Mouse (Mus musculus) midbrain, postnatal 0 days (tissue): ENCODE data around the gene Snx3. TPM values are rescaled to one million over a fixed set of nuclear protein-coding genes. Genes with fewer than 3 reads are reported as not detected.

ENCODE experiments used
- ATAC-seq: fragments of 200-750 bp; cut with Nextera tagmentation; 2 replicates; pipeline ENCODE4 v1.8.0; 2017; ENCODE audit warnings: moderate number of reproducible peaks, mild to moderate bottlenecking, moderate TSS enrichment, moderate library complexity; ENCODE audit not compliant: low FRiP score
- DNase-seq: peaks from one replicate; pipeline ENCODE4 v3.0.0-alpha.2; 2015; ENCODE audit warnings: low spot score
- H3K27ac ChIP-seq: fragments of 300-500 bp; sonication (generic); 2 replicates; pipeline ENCODE4 v1.5.1; 2014; ENCODE audit warnings: low read depth, mild to moderate bottlenecking, low read length, mixed read lengths
- H3K27me3 ChIP-seq: fragments of 300-500 bp; sonication (generic); 2 replicates; pipeline ENCODE4 v1.6.1; 2014; ENCODE audit warnings: low read length, control low read depth, mixed read lengths; ENCODE audit not compliant: insufficient read depth
- H3K36me3 ChIP-seq: fragments of 300-500 bp; sonication (generic); 2 replicates; pipeline ENCODE4 v1.6.1; 2014; ENCODE audit warnings: low read length, control low read depth, mixed read lengths; ENCODE audit not compliant: insufficient read depth
- H3K4me1 ChIP-seq: fragments of 300-500 bp; sonication (generic); 2 replicates; pipeline ENCODE4 v1.6.1; 2014; ENCODE audit warnings: mild to moderate bottlenecking, control low read depth, antibody characterized with exemption, low read length, mixed read lengths; ENCODE audit not compliant: insufficient read depth
- H3K4me2 ChIP-seq: fragments of 300-500 bp; sonication (generic); 2 replicates; pipeline ENCODE4 v1.6.1; 2014; ENCODE audit warnings: low read depth, mild to moderate bottlenecking, low read length, mixed read lengths; ENCODE audit not compliant: poor library complexity, severe bottlenecking
- H3K4me3 ChIP-seq: fragments of 300-500 bp; sonication (generic); 2 replicates; pipeline ENCODE4 v1.5.1; 2014; ENCODE audit warnings: low read depth, mild to moderate bottlenecking, low read length, moderate library complexity
- H3K9ac ChIP-seq: fragments of 300-500 bp; sonication (generic); replicated peaks from 2 replicates; pipeline ENCODE4 v1.6.1; 2014; ENCODE audit warnings: mild to moderate bottlenecking, low read length, moderate library complexity, mixed read lengths; ENCODE audit not compliant: poor library complexity, severe bottlenecking
- H3K9me3 ChIP-seq: fragments of 300-500 bp; sonication (generic); 2 replicates; pipeline ENCODE4 v1.6.1; 2016; ENCODE audit warnings: low read length, control low read depth
- CTCF ChIP-seq: IDR thresholded peaks from 2 replicates; pipeline ENCODE4 v1.5.1; 2016; ENCODE audit warnings: antibody characterized with exemption, mild to moderate bottlenecking
- WGBS: fragments of 180-500 bp; shearing (Covaris S2); extraction: QIAGEN DNeasy Blood & Tissue Kit; methylation state at CpG from one replicate; pipeline ENCODE4 v1.1.7; 2014; 5-methylcytosine and 5-hydroxymethylcytosine counted together
- polyA plus RNA-seq: library from polyadenylated mRNA; unstranded; fragments of >200 nt; fragmentation: Nextera tagmentation; extraction: Ambion mirVana; gene quantifications from 2 replicates; pipeline ENCODE4 v1.2.1, GENCODE M21; 2015
- total RNA-seq: library from RNA; depleted of rRNA; stranded (reverse); fragments of >200 nt; gene quantifications from 2 replicates; pipeline ENCODE4 v1.2.3, GENCODE M21; 2014

Snx3 gene
- total and polyA plus RNA-seq, 2 experiments from 2014 or later = 149 to 339 TPM

DNA sequence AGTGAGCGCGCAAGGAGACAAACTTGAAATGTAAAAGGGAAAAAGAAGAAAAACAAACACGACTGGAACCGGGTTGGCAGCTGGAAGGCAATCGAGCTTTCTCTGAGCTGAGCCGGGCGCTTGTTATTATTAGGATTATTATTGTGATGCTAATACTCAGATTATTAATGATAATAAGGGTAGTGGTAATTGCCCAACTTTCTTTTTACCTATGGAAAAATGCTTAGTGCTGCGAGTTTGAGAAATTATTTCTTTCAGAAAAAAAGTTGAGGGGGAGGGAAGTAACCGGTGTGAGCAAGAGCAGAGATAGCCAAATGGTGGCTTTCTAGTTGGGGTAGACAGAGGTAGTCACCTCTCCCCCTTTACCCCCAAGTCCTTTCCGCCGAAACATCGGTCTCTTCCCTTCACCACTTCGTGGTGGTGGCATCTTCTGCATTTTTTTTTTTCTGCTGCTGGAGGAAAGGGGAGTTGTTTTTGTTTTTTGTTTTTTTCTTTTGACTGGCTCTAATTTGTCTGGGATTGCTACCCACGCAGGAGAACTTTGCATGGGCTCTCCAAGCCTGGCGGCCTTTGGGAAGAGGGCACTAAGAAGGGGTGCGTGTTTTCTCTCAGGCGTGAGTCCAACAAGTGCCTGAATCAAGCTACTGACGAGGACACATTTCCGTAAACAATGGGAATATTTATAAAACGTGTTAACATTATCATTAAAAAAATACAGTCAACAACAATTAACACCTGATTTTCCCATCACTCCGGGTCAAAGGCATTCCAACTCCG, 77.1 kb downstream of the Snx3 start:
- DNase-seq = no peak
- no peak overlapping the region for H3K27ac ChIP-seq
- H3K4me1 ChIP-seq = no peaks in the 10 kb centered on the region
- WGBS = 2% methylated on average over 22 of the region's 22 CpGs
- no peak overlapping the region for H3K9ac ChIP-seq
- H3K4me2 ChIP-seq = 0 out of 2 replicates have a peak overlapping the region, but pooled peaks have one; percentile 41
- peaks cover 67% of the 10 kb centered on the region for H3K27me3 ChIP-seq
- H3K4me3 ChIP-seq = peak overlapping the region; percentile 12; the same call in 1 of the 2 replicates
- TF ChIP-seq CTCF = no peak
- H3K36me3 ChIP-seq = no peaks in the 10 kb centered on the region
- H3K9me3 ChIP-seq = no peaks in the 10 kb centered on the region
- no peak for ATAC-seq

DNA sequence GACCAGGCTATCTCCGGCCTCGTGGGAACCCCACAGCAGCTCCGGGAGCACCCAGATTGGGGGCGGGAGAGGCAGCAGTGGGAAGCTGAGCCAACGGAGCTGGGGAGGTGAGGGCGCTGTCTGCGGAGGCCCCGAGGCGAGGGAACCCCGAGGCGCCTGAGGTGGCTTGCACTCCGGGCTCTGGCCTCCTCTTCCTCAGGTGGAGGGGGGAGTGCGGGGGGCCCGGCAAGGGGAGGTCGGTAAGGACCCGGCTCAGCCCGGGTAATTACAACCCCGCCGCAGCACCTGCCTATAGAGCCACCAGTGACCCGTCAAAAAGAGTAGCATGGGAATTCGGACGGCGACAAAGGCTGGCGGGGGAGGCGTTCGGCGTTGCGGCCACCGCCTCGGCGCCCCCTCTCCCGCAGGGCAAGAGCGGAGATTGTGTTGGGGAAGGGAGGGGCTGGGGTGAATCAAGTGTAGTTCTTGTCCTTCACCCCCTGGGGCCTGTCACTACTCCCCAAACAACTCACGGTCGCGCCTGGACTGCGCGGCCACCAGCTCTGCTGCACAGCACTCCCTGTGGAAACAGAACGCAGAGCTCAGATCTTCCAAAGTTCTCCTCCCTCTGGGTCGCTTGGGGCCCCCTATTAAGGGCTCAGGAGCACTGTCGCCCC, 77.8 kb downstream of the Snx3 start:
- under 1% methylated on average over 40 of the region's 41 CpGs for WGBS

DNA sequence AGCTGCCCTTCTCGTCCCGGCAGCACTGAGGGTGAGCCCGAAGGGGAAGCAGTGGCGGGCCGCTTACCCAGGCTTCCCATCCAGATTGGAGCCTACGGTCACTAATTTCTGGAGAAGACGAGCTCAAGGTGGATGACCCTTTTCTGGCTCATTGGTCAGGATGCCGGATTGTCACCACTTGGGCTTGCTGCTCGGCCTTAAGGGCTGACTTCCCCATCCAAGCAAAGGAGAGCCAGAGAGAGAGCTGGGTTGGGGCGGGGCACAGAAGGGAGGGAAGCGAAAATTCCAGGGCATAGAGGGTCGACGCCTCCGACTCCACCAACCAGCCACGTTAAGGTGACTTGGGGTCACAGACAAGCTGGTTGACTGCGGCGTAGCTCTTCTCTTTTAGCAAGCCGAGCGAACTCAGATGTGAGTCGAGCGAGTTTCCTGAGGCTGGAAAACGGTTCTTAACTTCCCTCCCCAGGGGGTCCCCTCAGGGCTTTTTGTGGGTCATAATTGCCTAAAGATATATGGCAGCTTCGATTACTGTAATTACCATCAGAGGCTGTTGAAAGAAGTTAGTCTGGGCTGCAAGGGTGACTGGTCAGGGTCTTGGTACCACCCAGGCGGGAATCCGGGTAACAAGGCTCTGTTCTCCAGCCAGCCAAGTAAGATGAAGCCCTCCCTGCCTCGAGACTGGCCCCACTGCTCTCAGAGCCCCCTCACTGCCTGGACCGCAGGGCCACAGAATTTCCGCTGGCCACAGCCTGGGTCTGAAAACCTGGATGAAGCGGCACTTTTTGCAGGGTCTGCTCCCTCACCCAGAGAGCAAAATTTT, 78.5 kb downstream of the Snx3 start:
- peak overlapping the region; percentile 14; the same call in 1 of the 2 replicates for H3K4me3 ChIP-seq
- no peaks in the 10 kb centered on the region for H3K4me1 ChIP-seq
- no peak overlapping the region for H3K9ac ChIP-seq
- H3K4me2 ChIP-seq = peak overlapping the region; percentile 41
- H3K27ac ChIP-seq = no peak overlapping the region
- peaks cover 68% of the 10 kb centered on the region for H3K27me3 ChIP-seq
- H3K9me3 ChIP-seq = no peaks in the 10 kb centered on the region
- 3% methylated on average over 29 of the region's 29 CpGs for WGBS
- DNase-seq (no peak), ATAC-seq (no peak)
- no peaks in the 10 kb centered on the region for H3K36me3 ChIP-seq
- TF ChIP-seq CTCF = no peak

More for the DNA sequence above, 77.8 kb downstream of the Snx3 start:
- H3K9me3 ChIP-seq = no peaks in the 10 kb centered on the region
- DNase-seq = no peak
- peak overlapping the region; percentile 12; the same call in 1 of the 2 replicates for H3K4me3 ChIP-seq
- ATAC-seq = no peak
- no peak; the same call in 1 of the 2 replicates for TF ChIP-seq CTCF
- H3K4me1 ChIP-seq = no peaks in the 10 kb centered on the region
- peak overlapping the region; percentile 41 for H3K4me2 ChIP-seq
- H3K9ac ChIP-seq = no peak overlapping the region
- H3K27ac ChIP-seq = no peak overlapping the region
- no peaks in the 10 kb centered on the region for H3K36me3 ChIP-seq
- H3K27me3 ChIP-seq = peaks cover 68% of the 10 kb centered on the region

DNA sequence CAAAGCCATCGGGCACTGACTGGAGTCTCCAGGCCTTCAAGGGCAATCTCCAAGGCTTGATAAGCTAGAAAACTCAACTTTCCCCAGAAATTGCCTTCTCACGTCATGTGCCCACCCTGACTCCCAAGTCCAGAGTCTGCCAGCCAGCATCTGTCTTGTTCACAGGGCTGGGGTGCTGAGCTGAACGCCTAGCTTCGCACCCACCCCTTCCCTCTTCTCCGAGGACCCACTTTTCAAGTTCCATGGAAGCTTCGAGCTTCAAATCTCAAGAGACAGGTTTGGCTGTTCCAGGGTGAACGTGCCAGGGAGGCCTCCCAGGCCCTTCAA, 79.1 kb downstream of the Snx3 start:
- no peak for DNase-seq
- peaks cover 70% of the 10 kb centered on the region for H3K27me3 ChIP-seq
- no peak overlapping the region for H3K27ac ChIP-seq
- no peak for TF ChIP-seq CTCF
- no peaks in the 10 kb centered on the region for H3K9me3 ChIP-seq
- no peak for ATAC-seq
- H3K4me1 ChIP-seq = no peaks in the 10 kb centered on the region
- peak overlapping the region; percentile 2; the same call in 1 of the 2 replicates for H3K4me2 ChIP-seq
- 19% methylated on average over 7 of the region's 7 CpGs for WGBS
- H3K4me3 ChIP-seq = peak overlapping the region; percentile 14; the same call in 1 of the 2 replicates
- no peak overlapping the region for H3K9ac ChIP-seq
- no peaks in the 10 kb centered on the region for H3K36me3 ChIP-seq

DNA sequence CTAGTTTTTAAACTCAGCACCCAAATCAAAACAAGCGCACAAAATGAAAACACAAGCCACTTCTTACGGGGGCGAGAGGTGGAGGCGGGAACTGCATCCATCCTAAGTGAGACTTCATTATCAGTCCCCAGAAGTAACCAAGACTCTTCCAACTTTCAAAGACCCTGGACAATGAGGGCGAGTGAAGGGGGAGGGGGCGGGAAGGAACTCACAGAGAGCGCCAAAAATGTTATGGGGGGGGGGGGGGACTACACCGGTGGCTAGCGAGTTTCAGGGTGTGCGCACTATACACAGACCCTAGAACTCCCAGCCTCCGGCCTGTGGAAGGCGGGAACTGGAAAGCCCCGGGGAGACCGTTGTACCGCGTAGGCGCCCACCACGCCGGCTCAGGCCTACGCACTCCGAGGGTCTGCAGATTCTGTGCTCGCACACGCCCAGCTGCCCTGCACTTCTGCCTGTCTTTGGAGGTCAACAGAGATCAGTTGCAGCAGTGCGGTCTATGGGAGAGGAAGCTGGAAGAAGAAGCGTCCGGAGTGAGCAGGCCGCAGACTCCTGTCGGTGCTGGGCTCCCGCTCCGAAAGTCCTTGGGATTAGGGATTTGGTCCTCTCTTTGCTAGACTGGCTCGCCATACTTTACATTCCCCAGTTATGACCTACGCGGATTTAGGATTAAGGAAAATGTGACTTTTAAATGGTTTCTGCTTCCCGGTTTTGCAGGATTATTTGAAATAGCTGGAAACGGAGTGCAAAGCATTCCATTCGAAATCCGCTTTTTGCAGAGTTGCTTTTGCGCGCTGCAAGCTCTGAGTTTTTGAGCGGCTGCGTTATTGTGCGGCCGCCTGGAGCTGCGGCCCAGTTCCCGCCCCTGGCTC, 80.1 kb downstream of the Snx3 start:
- Histone ChIP-seq H3K27ac (no peak overlapping the region), H3K4me2 (peak overlapping the region; percentile 30), H3K4me1 (no peaks in the 10 kb centered on the region), H3K9me3 (no peaks in the 10 kb centered on the region), H3K36me3 (no peaks in the 10 kb centered on the region), H3K9ac (no peak overlapping the region), H3K4me3 (peak overlapping the region; percentile 26), H3K27me3 (peaks cover 72% of the 10 kb centered on the region)
- DNase-seq = no peak
- no peak for ATAC-seq
- WGBS = 2% methylated on average over 45 of the region's 45 CpGs
- no peak for TF ChIP-seq CTCF
